Mouse (Mus musculus) thymus, postnatal 4 days (tissue): ENCODE data around the gene Arglu1.

Source experiments
- DNase-seq: peaks from one replicate; pipeline ENCODE4 v3.0.0; 2021

The Arglu1 gene

DNA sequence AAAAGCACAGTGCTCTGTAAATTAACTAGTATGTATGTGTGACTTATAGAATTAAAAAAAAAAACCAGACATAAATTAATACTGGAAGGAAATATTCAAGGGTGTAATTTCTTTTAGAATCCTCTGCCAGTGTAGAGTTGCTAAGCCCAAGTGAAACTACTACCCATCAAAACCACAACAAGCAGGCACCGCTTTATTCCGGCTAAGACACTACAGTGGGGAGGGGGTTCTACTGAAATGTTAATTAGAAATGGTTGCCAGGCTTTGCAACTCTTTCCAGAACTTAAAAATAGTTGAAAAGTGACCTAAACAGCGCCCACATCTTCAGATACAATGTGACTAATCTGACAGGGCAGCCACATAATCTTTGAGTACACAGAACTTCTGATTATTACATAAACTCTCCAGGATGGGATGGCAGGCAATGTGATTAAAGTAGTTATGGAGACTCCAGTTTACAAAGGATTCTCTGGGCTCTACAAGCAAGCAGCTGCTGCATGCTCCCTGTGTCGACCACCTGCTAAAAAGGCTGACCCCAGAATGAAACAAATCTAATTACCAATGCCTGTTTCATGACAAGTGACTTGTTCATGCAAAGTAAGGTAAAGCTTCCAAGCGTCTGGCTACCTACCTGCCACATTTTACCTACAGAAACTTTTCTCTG, 32.5 kb downstream of the Arglu1 start:
- DNase-seq, result no peak

DNA sequence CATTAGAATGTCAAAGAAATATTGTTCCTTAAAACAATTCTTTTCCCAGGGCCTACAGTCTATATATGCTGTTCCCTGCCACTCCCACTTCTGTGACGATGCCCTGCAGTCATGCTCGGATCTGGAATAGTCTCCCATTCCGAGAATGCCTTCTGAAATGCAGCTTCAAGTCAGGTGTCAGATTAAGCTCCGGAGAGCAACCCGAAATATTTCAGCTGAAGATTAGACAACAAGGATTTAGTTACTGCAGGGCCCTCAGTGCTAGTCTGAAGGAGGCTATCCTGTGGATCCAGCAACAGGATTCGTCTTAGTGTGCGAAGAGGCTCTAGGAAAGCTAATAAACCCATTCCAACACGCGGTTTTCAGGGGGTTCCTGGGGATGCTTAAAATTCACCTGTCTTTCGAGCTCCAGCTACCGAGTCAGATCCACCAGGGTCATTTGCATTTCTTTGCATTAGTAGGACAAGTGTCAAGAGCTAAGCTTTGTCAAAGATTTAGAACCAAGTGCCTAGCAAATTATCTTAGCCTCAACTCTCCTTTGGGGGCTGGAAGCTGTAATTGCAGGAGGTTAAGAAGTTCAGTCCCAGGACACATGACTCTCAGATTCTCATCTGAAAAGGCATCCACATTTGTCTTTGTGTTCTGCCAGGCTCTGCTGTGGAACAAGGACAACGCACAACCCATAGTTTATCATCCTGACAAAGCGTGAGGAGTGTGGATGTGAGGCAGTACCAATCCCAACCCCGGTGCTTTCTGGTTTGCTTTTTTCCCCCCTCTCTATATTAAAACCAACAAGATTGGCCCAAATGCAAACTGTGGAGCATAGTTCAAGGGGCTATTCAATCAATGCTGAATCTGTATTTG, 33.5 kb downstream of the Arglu1 start:
- no peak for DNase-seq

DNA sequence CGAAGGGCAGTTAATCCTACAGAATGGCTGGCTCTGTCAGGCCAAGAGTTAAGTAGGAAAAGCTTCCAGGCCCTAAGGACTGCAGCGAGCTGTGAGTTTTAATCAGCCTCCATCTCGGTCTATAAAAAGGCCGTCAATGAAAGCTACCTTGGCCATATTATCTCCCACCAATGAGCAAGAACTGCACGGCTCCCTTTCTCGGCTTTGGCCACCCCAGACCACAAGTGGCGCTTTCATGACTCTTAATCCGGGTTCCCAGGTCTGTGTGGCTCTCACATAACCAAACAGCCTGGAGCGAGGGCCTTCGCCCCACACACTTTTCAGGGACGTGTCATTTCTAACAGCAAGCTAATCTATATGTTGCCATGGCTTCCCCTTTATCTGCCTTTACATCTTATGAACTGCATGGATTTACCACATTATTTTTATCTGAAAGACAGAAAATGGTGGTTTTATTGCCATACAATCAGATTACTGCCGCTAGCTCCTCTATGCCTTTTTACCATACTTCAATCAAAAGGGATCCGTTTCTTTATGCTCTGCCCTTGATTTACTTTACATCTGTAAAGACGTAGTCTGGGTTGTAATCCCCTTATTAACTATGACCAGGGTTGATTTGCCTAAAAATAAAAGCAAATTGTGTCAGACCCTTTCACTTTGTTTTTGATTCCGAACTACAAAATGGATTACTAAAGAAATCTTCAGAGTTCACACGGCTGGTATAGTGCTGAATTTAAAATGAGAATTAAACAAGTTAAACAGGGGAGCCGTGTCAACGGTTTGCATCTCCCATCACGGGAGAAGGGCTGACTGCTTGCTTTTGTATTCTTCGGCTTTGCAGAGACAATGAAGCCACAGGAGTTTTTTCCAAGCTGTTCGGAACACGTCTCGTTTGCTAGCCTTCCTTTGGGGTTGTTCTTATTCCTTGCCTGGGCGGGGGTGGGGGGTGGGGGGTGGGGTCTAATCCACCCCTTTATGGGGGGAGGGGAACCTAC, 34.7 kb downstream of the Arglu1 start:
- DNase-seq, result no peak

DNA sequence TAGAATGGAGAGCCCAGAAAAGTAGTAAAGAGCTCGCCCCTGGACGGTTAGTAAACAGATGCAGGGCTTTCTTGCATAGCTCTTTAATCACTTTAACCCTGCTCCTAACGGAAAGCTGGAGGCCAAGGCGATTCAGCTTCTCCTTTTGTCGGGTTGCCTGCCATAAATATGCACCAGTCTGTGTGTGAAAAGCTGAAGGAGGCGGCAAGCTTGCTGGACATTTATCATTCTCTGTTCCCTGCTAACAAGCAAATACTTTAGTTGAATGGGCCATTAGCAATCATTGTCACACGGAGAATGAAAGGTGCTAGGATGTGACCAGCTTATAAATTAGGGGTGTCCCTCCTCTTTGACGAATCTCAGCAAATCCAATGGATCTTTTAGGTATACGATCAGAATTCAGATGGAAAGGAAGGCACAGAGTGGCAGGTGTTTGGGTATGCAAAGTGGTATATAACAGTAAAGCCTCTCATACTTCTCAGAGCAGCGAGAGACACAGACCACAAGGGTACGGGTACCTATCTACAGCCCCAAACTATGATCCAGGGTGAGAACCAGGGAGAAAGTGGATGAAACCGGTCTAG, 36.3 kb downstream of the Arglu1 start:
- DNase-seq, result no peak

DNA sequence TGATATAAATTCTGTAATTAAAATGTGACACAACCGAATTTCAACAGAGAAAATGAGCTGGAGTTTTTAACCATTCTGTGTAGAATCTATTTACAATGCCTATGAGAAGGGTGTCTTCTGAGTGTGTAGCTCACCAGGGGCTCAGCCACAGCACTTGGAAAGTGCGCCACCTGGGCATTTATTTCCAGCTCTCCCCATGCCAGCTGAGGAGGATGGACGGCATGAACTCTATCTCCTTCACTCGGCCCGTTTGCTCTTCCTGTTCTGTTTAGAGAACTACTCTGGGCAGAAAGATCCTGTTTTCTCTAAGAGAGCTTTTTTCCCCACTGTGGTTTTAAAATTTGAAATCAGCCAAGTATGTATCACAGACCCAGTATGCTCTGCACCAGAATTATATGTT, 37.0 kb downstream of the Arglu1 start:
- no peak for DNase-seq

DNA sequence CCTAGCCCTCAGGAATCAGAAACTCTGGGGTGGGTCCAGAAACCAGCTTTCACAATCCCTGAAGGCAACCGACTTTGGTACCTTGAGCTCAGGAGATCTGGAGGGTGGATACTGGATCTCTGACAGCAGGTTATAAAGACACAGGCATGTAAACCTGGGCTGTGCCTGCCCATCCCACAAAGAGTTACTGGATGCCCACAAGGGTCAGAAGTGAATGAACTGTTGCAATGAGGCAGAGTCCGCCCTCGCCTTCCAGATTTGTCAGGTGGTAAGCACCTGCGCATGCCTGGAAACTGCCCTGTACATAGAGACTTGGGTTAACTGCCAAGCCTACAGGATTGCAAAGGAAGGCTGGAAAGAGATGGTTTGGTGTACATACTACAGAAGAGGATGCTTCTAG, 37.9 kb downstream of the Arglu1 start:
- no peak for DNase-seq

DNA sequence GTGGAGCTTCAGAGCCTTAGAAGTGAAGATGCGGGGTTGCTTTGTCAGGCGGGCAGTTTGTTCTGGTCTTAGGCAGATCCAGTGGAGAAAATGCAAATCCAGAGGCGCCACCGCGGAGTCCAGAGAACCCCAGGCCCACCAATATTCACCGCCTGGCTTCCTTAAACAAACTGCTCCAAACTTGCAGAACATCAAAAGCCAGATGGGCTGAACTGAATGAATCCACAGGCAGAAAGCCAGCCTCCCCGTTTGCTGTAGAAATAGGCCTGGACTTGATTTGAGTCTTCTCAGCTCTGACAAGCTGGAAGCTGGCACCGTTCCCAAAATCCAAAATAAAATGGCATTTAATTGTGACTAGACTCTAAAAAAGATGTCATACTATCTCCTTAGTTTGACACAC, 40.4 kb downstream of the Arglu1 start:
- DNase-seq, result no peak

DNA sequence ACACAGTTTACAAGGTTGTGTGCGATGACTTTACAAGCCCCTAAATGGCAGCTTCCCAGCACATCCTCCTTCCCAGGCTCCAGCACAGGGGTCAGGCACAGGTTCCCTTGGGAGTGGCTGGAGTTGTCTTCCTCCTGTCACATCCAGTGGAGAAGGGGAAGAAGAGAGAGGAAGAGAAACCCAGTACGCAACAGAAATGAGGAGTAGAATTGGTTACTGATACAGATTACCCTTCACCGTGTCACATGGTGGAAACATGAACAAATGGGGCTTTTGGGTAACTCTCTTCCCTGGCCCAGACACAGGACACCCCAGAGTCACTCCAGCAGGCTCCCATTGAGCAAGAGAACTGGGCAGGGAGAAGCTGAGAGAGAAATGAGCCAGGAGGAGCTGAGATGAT, 40.8 kb downstream of the Arglu1 start:
- no peak for DNase-seq

DNA sequence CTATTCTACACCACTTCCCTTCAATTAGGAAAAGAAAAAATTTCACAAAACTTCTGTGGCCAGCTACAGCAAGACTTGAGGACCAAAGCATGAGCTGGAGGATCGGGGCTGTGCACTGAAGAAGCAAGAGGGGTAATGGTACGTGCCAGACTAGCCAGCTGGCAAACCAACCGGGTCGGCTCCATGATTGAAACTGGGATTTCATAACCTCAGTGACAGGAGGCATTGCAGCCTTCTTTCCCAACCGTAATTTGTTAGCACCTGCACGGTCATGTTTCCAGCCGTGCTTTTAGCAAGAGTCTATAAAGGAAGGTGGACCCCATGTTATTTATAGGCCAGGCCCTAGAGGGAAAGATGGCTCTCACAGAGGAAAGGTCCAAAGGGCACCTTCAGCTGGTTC, 41.6 kb downstream of the Arglu1 start:
- no peak for DNase-seq

DNA sequence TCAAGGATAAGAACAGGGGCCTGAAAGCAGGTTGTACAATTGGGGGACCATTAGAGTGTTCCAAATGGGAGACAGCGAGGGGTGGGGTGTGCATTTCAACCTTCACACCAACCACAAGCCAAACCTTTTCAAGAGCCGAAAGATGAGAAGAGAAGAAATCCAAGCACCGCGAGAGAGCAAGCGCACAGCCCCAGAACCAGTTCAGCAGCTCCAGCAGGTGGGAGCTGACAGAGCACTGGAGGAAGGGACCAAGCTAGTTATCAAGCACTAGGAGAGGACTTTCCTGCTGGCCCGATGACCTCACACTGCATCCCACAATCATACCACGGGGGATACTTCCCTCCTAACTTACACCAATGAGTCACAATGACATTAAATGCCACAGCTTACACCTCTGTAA, 42.5 kb downstream of the Arglu1 start:
- no peak for DNase-seq

DNA sequence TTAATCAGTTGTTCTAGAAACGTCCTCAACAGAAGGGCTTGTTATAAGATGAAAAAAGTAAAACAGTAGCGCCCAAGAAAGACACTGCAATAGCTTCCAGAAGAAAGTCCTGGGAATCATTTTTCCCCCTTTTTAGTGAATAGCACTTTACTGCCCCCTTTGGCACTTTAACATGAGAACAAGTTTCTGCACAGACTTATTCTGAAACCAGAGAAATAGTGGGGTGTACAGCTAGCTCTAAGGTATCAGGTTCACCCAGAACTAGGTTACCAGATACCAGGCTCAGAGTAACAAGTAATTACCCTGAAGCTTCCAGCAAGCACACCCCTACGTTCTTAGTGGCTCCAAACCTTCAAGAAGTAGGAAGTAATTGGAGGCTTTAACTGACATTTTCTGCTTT, 43.0 kb downstream of the Arglu1 start:
- DNase-seq, result no peak

DNA sequence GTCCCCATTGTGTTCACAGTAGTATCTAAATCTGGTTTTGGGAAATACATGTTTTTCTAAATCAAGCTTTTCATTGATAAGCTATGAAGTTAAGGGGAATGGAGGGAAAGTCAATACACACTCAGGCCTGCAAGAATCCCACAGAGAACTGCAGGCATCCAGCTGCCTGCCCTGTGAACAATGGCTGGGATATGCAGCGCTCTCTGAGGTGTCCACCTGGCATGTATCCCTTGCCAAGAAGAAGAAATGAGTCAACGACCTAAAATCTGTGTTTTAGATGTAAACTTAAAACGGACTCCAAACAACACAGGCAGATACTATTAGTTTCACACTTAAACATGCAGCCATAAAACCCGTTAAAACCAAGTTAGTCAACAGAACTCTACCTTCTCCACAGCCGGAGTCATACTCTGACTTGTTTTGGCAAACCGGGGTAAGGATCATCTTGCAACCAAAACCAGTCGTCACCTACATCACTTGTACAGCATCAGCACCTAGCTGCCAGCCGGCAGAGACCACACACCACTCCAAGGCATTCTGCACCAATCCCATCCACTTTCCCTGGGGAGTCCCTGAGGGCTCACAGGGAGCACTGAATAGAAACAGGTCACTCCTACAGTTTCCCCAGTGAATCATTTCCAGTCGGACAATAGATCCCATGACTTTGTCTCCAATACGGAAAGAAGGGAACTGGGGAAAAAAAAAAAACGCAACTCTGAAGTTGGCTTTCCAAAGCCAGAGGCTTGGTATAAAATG, 46.0 kb downstream of the Arglu1 start:
- no peak for DNase-seq

DNA sequence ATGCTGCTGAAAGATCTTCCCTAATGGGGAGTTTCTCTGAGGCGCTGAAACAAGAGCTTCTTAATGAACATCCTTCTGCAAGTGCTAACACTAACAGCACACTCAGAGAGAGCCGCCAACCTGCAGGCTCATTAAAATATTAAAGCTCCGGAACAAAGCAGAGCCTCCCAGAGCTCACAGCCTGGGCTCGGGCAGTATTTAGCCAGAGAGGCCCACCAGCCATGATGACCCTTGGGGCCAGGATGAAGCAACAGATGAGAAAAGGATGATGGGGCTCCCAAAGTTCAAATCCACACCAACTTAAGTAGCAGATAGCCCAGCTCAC, 50.1 kb downstream of the Arglu1 start:
- no peak for DNase-seq

DNA sequence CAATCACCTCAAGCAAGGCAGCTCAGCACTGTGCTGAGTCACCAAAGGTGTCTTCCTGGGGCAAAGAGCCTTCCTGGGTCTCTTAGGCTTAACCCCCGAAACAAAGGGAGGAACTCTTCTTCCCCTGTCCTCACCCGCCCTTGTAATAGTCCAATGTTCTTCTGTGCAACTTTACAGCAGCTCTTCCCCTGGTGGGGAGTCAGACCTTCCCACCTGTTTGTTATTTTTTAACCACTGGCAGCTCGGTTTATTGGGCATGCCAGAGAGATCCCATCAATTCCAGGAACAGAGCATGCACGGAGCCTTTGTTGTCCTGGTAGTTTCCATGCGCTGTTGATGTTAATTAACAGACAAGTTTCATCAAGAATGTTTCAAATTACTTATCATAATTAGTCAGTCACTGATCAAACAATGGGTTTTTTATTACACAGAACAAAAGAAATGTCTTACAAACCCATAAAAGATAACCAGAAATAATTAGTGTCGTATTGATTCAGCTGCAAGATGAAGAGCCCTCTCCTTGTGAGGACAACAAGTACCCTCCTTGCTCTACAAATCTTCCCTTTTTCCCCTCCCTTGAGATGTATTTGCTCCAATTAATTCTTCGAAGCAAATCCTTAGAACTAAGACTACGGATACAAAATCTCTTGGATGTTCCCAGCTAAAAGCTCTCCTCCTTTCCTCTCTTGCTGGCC, 50.6 kb downstream of the Arglu1 start:
- no peak for DNase-seq

DNA sequence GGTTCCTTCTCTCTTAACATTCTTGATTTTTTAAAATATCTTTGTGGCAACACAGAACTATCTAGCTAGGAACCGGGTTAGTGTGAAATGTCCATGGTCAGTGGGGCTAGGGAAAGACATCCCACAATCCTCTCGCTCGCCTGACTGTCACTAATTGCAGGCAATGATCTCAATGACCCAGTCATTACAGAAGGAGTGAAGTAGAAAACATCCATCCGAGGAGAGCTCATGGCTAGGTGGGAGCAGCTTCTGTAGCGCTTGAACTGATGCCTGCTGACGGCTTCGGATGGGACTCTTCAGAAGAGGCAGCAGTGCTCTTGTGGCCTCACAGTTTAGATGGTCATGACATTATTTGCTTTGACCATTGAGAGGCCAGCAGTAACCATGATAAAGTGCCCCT, 58.9 kb downstream of the Arglu1 start:
- no peak for DNase-seq

DNA sequence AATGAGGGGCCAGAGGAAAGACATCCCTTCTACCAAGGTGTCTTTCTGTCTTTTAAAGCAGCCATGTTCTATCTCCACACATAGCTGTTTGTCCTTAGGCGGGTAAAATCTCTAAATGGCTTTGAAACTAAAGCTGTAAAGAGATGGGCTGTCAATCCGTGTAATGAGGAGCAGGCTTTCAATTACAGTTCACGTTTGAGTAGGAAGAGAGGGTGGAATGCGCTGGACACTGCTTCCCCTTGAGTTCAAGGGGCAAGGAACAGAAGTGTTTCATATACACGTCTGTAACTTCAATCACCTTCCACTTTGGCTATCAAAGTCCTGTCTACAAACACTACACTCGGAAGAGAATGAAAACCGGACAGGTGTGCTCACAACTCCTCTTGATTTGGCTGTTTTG, 66.3 kb downstream of the Arglu1 start:
- DNase-seq, result no peak

DNA sequence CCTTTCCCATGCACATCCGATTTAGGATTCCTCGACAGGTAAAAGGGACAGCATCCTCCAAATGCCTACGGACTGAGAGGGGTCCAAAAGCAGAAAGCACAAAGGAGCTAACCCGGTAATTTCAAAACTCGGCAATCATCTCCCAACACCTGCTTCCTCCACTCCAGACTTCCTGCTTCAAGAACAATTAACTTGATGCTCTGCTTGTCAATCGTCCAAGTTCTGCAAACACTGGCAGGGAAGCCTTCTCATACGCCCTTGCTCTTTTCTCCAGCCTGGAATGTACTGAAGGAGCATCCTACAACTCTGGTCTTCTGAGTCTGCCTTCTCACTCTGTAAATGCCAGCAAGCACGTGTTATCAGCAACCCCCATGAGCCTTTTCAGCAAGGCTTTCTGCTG, 66.8 kb downstream of the Arglu1 start:
- no peak for DNase-seq

DNA sequence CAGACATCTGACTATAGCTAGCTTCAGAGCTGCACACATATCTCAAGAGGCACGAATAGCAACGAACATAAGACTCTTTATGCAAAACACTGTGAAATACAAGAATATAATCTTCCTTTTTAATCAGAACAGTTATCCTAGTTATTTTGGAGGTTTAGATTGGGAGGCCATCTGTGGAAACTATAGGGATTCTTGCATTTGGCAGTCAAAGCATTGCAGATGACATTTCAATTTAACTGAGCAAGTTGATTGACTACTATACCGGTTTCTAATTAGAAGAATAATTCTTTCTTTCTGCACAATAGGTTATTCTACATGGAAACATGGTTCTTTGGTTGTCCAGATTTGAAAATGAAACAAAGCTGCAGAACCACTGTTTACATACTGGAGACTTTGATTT, 67.8 kb downstream of the Arglu1 start:
- DNase-seq, result no peak

DNA sequence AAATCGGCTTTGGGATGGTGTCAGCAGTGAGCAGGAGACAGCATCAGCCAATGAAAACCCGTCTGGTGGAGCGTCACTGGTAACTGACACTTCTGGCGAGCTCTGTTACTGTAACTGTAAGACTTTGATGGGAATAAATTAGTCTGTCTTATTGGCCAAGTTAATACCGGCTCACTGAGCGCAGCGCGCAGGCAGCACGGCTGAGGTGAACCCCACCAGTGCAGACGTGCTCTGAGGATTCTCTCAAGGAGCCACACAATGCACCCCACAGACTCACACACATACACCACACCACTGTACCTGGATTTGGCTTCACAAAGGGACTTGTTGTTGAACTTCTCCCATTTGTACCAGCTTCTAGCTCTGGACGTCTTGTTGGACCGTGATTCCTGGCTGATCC, 68.3 kb downstream of the Arglu1 start:
- DNase-seq, result no peak

DNA sequence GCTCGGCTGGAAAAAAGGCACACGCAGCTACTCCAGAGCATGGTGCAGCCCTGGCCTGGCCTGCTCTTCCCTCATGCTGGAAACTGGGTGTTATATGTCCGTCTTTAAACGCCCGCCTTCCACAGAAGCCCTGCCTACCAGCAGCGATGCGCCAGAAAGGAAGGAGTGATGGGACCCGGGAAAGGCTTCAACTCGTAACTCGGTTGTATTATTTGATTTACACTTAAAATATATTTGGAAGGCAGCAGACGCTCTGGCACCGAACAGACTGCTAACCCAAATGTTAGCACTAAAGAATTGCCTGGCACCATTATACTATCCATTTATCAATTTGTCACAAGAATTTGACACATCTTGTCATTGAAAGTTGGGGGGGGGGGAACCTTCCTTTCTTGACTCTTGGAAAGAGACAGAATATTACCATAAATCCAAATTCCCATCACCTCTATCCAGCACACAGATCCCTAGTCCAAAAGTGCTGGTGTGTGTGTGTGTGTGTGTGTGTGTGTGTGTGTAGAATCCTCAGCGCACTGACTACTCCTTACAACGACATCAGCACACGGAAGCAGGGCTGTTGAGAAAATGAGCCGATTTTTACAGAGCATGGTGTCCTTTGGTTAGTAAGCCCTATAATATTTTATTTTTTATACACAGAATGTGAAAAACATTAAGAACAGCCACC, 68.9 kb downstream of the Arglu1 start:
- DNase-seq, result no peak

DNA sequence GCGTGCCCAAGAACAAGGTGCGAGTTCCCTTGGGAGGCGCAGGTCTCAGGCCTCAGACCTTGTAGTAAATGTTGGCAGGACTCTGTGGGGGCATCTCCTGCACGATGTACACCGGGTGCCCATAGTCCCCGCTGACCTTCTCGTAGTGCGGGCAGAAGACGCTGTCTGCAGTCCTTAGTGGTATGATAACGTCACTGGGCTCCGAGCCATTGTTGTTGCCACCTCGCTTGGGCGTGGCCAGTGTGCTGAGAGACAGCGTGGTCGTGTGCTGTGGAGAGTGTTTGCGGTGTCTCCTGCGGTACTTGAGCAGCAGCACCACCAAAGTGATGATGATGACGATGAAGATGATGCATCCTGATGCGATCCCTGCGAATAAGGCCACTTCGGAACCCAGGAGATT, 69.8 kb downstream of the Arglu1 start:
- no peak for DNase-seq
